Mouse (Mus musculus) urinary bladder, postnatal 14 days (tissue): ENCODE data around the gene Olfr498.

Source experiments
- DNase-seq: peaks from one replicate; pipeline ENCODE4 v3.0.0; 2021; ENCODE audit warnings: low spot score

Olfr498 gene

GRCm38 (mm10) chr7:108465026-108465425, at the start of gene Olfr498:
TSS of gene Olfr498 (plus strand) at chr7:108465326.
- no peak for DNase-seq

- DNase-seq: no peak
These were observed 45.0 kb upstream of the Olfr498 start, which contains the start of gene Olfr497 for GRCm38 (mm10) chr7:108420121-108420520. TSS of gene Olfr497 (plus strand) at chr7:108420421.
